Mouse (Mus musculus) thymus, postnatal 10 days (tissue): ENCODE results near the gene Bcl2l14.

ENCODE experiments used
- DNase-seq, 2 experiments: peaks; one replicate each; pipeline ENCODE4 v3.0.0; 2021; ENCODE audit warnings: low spot score in 2 of 2

Gene Bcl2l14

DNA sequence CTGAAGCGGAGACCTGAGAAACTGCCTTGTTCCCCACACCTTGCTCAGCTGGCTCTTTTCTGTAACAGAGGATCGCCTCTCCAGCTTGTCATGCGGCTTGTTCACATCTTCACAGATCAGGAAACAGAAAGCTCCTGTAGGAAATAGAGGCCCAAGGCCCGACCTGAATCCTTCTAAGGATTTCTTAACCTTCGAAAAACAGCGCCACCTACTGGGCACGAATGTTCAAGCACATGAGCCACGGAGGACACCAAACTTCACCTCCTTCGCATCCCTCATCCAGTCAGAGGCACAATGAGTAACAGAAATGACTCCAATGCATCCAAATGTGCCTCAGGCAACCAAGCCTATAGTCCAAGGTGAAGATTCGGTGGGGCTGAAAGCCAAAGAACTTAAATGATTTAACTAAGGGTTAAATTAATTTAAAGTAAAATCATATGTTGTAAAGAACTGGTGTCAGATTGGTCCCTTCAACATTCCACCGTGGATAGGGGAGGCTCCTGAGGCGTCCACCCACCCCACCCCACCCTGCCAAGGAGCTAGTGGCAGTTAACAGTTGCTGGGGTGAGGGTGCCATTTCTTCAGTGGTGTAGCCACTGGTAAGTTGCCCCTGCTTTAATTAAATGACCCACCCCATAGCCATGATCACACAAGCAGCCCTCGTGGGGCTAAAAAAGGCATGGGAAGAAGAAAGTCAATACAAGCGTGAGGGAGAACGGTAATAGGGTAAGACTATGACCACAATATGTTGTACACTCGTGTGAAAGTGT, 7.0 kb downstream of the Bcl2l14 start:
- peak; percentile 35 to 77 for DNase-seq

DNA sequence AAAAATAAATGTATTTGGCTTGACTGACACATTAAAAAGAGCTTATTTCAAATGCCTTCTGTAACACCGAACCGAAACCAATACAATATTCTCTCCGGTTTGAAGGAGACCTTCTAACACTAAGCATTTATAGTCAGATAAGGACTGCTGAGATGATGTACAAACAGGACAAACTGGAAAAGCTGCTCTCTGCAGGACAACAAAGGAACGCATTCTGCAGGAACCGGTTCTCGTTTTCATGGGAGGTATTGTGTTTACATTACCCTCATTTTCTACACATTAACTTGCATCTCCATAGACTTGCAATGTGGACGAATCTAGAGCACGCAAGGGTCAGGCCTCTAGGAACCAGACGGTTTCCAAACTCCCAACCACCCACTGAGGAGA, 7.6 kb downstream of the Bcl2l14 start:
- no peak for DNase-seq

DNA sequence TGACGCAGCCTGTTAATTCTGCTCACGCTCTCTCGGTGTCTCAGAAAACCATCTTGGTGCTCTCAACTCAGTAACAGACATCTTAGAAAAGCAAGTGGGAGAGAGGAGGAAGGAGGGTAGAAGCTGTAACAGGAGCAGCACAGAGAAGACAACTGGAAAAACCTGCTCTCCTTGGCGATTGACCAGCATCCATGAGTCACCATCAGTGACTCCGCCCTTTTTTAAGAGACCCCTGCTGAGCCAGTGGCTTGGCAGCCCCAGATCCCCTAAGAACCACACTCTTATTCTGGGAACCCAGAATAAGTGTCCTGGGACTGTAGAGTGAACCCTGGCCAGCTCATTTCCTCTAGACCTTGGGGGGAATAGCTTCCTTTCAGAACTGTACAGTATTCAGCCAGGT, 11.1 kb downstream of the Bcl2l14 start:
- no peak for DNase-seq

DNA sequence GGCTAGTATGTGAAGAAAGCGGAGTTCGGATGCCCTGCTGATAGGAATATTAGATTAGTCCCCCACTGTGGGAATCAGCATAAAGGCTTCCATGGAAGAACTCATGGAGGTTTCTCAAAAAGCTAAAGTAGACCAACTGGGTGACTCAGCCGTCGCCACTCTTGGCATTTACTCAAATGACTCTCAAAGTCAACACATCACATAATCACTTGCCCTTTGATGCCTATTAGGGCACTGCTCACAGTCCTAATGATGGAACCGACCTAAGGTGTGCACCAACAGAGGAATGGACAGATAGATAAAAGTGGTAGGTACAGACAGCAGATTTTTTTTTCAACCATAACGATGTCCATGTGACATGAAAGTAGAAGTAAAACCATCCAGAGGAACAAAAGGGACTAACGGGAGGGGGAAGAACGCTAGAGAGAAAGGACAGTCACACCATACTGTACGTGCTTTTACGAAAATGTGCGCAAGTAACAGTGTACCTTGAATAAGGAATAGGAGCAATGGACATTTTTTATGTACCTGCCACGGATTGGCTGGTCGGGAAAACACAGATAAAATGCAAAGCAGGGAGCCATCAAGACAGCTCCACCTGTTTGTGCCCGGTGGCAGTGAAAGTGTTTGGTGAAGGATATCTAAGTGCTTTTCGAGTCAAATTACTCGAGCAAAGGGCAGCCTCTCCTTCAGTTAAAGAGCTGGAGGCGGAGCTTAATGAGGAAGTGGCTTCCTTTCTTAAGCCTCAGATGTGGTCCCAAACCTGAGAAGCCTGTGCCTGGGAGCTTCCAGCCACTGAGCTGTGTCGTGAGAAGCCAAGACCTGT, 17.8 kb downstream of the Bcl2l14 start:
- peak; percentile 43 to 60 for DNase-seq

DNA sequence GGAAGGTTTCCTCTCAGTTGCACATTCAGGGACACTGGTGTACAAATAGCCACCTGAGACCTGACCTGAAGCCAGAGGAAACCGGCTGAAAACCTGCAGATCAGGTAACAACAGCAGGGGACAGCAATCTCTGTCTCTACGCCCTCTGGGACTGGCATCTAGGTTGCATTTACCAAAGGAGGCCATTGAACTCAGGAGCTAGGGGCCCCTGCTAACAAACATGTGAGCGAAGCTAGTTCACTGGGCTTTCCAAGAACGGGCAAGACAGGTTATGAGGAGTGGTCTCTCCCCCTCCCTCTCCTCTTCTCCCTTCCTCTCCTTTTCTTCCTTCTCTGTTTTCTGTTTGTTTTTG, 18.4 kb downstream of the Bcl2l14 start:
- no peak for DNase-seq

DNA sequence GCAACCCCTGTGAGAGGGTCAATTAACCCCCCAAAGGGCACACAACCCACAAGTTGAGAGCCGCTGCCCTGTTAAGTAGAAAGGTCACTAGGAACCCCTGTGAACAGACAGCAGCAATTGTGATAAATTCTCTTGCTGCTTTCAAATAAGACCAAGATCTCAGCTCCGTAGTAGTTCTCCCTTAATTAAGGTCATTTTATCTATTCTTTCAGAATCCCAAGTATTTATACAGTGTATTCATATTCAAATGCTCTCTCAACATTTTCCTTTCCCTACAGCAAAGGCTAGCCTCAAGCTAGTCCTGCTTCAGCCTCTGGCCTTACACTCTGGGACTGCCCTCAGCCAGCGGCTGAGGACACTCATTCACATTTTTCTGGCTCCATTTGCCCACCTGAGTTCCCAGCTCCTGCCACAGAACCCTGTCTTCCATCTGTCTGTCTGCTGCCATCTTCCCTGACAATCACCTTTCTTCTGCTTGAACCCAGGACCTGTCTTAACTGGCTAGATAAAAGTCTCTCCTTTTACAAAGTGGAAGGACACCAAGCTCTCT, 20.5 kb downstream of the Bcl2l14 start:
- DNase-seq, result no peak

DNA sequence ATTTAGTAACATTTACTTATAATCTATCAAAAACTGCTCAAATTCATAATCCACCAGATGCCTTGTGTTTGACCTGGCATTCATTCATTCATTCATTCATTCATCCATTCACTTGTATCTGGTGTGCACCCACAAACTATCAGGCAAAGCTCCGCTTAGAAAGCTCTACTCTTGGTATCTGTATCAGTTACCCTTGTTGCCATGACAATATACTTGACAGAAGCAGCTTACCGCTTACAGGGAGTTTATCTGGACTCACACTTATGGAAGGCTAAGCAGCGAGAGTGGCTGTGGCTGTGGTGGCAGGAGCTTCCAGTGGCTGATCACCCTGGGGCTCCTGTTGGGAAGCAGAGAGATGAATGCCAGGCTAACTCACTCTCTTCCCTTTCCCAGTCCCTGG, 21.8 kb downstream of the Bcl2l14 start:
- no peak for DNase-seq

DNA sequence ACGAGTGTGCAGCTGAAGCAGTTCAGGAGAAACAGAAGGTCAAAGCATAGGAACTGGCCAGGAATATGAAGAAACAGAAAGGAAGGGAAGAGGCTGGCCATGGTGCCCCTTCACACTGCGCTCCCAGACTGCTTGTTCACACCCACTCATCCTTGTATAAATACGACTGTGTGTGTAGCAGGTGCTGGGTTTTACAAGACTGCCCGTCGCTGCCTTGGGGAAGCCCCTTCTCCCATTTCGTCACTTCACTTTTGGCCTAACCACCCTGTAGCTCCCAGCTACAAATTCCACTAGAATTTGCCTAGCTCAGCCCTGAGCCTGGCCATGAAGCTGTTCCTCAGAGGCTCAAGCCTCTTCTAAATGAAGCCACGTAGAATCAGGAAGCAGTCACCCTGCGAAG, 24.3 kb downstream of the Bcl2l14 start:
- DNase-seq, result no peak

DNA sequence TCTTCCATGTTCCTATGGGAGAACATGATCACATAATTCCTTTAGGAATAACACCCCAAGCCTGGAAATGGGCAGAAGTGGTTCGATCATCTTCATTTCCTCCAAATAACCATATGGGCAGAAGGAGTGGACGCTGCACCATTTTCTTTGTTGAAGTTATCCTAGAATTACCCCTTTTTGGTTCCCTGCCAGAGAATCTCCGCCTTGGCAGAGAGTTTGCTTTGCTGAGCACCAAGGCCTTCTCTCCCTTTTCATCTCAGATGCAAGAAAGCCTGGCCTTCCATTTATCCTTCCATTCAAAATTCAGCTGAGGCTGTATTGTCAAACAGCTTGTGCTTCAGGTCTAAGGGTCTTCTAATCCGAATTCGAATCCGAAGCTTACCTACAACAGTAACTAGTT, 25.8 kb downstream of the Bcl2l14 start:
- no peak for DNase-seq

DNA sequence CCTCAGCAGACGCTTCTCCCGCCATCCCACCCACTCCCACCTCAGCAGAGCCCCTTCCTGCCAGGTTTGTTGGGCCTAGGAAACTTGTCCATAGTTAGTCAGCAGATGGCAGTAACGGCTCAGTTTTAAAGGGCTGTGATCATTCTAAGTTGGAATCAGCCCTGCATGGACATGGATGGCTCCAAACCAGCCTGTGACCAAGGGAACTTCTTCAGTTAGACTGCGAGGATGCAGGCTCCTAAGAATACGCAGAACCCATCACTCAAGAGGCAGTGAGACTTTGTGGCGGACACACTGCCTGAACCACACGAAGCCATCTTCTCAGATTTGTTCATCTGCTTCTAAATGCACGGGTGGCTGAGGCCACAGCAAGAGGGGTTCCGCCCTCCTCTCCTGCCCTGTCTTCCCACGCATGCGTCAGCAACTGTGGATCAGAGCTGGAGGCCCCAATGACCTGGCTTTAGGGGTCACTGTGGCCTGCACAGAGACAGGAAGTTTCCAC, 29.1 kb downstream of the Bcl2l14 start:
- DNase-seq, result peak in 1 of 2 experiments; percentile 40

DNA sequence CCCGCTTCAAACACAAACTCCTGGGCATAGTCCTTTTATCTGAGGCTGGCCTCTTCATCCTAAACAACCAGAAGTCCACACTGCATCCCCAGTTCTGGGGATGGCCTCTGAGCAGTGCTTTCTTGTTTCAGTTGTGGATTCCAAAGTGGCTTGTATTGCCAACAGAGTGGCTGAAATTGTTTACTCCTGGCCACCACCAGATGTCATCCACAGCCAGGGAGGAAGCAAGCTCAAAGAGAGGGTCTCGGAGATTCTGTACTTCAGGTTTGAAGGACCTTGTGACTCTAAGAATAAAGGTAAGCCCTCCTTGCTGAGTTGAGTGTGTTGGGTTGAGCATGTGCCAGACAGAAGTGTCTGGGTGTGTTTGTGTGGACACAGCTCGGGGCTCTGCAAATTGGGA, 31.0 kb downstream of the Bcl2l14 start:
- no peak for DNase-seq

DNA sequence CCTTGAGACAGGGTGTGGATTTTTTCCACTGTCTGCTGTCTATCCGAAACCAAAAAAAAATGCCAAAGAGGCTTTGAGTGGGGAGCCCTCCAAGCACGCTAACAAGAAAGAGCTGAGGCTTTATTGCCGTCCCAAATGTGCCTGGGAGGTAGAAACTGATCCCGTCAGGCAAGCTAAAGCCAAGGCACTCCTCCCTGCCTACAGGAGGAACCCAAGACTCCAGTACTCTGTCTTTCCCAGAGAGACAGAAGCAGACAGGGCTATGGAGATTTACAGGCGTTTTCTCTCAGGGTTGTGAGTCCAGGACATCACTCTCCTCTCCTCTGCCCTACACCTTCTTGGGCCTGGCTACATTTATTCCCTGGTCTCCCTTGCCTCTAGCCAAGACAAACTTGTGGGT, 32.3 kb downstream of the Bcl2l14 start:
- no peak for DNase-seq

DNA sequence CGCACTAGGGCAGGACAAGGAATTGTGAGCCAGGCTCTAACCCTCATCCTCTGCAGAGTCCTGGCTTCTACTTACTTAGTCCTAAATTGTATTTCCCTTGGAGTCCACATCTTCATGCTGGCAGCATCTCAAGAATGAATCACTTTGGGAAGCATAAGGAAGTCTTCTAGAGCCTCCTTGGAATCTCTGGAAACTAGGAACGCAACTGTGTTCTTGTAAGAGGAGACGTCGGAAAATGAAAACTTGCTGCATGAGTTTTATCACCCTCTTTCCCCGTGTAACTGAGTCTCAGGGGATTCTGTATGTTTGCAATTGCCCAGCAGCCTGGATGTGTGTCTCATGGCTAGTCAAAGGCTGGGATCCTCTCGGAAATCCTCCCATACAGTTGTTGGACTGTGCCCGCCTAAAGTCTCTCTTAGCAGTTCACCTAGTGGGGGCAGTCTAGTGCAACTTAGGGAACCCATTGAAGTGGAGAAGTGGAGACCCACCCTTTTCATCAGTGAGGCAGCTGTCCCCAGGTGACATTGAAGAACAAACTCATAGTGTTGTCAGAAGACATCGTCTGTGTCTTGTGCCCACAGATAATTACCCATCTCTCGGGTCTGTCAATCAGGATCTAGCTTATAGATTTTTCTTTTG, 34.2 kb downstream of the Bcl2l14 start:
- DNase-seq, result no peak

DNA sequence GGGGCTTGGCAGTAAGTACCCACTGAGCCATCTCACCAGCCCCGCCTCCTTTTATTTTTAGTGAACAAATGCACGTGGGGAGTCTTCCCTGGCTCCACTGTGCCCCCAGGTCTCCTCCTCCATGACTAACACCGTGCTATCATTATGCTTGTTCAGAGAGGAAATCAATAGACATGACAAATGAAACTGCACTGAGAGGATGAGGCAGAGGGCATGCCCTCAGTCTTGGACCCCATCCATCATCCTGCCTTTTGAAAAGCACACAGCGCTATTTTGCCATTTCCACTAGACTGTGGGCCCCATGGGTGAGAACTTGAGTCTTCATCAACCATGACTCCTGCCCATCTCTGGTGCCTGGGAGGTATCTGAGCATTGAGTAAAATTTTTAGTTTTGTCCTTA, 35.5 kb downstream of the Bcl2l14 start:
- no peak for DNase-seq

DNA sequence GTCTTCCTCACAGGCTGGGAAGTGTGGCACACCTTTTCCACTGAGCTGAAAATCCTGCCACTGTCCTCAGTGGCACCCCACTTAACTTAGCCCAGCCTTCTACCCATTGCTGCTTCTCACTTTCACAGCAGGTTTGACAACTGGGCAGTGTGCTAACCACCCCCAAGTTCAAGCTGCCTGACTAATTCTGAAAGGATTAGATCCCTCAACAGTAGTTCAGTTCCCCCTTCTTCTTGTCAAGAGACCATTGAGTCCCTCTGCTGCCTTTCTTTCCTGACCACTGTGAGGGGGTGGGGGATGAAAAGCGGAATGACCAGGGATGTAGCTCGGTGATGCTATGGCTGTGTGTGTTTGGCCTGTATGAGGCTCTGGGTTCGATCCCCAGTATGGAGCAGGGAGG, 37.2 kb downstream of the Bcl2l14 start:
- no peak for DNase-seq

DNA sequence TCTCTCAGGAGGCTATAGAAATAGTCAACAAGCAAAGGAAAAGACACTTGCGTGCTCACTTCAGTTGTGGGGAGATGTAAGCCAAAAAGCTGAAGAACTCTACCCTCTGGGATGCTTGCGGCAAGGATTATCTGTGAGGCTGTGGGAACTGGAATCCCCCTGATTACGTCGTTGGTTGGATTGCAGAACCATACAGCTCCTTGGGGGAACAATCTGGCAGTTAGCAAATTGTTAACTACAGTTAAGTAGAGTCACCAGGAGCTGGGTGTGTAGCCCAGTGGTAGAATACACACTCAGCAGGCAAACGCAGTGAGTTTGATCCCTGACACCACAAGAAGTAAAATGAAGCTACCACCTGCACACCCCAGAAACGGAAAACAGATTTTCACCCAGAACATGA, 37.9 kb downstream of the Bcl2l14 start:
- no peak for DNase-seq

DNA sequence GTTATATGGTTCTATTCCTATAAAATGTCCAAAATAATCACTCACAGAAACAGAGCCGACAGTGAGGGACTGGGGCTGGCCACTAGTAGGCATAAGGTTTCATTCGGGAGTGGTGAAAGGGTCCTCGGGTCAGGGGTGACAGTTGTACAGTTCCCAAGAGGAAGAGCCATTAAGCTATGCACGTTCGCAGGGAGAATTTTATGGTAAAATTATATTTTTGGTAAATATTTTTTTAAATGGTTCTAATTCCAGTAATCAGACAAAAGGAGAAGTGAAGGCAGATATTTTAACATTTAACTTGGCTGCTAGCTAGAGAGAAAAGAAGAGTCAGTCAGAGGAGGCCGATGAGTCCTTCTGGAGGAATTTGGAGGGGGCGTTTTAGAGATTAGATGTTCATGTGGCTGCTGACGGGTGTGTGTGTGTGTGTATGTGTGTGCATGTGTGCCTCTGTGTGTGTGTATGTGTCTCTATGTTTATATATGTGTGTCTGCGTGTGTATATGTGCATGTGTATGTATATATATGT, 38.8 kb downstream of the Bcl2l14 start:
- DNase-seq, result no peak

DNA sequence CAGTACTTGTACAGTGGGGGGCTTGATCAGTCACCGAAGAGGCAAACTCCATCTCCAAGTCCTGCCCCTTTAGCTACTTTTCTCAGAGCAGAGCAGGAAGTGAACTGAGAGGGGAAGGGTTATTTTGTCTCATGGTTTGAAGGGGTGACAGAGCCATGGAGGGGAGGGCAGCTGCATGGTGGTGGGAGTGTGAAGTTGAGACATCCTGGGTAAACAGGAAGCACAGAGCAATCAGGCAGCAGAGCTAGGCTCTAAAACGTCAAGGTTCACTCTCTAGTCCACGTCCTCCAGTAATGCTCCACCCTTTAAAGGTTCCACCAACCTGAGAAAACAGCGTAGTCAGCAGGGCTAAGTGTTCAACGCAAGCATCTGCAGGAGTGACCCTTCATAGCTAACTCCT, 40.8 kb downstream of the Bcl2l14 start:
- DNase-seq, result no peak

DNA sequence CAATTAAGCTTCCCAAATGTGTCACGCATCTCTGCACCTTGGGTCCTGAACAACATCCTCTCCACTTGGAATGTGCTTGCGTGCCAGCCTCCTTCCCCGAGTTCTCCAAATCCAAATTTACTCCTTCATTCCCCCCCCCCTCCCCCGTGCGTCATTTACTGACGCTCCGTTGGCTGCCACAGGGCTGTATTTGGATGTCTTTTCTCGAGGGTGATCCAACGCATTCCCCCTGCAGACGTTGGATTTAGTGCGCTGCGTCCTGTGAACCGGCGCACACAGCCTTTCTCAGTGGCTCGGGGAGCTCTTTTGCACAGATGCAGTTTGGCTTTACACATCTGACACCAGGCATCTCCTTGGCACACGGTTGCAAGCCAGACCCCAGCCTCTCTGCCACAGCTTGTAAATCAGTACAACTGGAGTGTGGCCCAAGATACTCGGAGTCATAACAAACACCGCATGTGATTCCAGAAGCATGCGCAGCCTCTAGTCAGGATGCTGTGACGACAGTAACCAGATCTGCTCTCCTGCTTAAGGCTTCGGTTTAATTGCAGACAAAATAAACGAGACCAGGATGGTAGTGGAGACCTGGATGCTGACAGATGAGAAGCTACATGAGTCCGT, 43.4 kb downstream of the Bcl2l14 start:
- no peak for DNase-seq

DNA sequence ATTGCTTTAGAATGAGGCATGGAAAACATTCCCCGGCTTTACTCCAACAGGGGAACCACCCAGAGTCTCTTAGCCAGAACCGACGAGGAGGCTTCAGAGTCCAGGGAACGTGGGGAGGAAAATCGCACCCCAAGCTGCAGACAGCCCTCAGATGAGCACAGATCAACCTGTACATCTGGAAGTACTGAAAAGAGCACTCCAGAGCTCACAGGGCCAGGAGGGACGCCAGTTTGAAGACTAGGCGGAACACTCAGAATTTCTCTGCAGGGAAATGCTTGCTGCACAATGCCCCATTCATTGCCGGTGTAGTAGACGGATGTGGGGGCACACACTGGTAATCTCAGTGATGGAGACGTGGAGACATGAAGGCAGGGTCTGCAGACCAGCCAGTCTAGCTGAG, 43.9 kb downstream of the Bcl2l14 start:
- no peak for DNase-seq

DNA sequence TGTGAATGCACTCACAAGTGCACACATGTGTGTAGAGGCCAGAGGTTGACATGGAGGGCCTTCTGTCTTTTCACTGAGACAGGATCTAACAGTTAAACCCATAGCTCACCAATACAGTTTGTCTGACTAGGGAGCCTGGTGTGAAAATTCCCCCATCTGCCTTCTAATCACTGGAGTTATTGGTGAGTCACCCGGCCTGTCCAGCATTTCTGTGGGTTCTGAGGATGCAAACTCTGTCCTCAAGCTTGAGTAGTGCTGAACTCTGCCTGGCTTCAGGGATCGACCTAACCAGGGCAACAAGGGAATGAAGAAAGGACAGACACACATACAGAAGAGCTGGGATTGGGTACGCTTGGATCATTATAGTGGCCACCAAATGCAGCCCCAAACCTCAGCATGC, 45.6 kb downstream of the Bcl2l14 start:
- no peak for DNase-seq

DNA sequence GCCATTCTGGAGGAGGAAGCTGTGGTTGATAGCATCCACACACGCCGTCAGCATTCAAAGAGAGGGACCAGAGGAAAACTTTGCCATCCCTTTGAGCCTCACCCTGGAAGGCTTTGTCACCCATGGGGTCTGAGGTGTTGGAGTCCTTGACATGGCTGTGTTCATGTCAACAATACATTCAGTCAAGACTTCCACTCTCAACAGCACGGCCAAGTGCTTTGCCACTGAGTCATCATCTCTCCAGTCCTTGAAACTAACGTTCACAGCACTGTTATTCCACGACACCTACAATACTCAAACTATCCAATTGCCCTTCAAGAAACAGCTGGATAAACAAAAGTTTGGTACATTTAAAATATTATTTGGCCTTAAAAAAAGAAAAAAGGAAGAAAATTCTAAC, 46.1 kb downstream of the Bcl2l14 start:
- no peak for DNase-seq
